Mouse (Mus musculus) CH12.LX (cell line): ENCODE data around the gene Arhgap35. TPM values are rescaled to one million over a fixed set of nuclear protein-coding genes. Genes with fewer than 3 reads are reported as not detected.

Source experiments
- DNase-seq: peaks from one replicate; pipeline ENCODE4 v3.0.0-alpha.2; 2013; ENCODE audit errors: extremely low read depth
- H3K27ac ChIP-seq: 2 replicates; pipeline ENCODE4 v1.5.1; 2012; ENCODE audit warnings: low read depth, mild to moderate bottlenecking, control low read depth, moderate library complexity; ENCODE audit not compliant: insufficient read depth
- H3K27me3 ChIP-seq: replicated peaks from 2 replicates; pipeline ENCODE3; 2012; ENCODE audit warnings: inconsistent platforms
- H3K36me3 ChIP-seq, 2 experiments: replicated peaks in 1 of 2; 2 replicates each; pipeline versions ENCODE3 to v1.6.1; 2012; ENCODE audit warnings: inconsistent platforms in 1 of 2, low read length in 1 of 2, mild to moderate bottlenecking in 1 of 2, mixed read lengths in 1 of 2, moderate library complexity in 1 of 2; ENCODE audit not compliant: control insufficient read depth in 1 of 2, insufficient read depth in 1 of 2
- H3K4me1 ChIP-seq, 2 experiments: 2 replicates each; pipeline ENCODE4 v1.6.1; 2012; ENCODE audit warnings: inconsistent platforms in 1 of 2, moderate library complexity in 1 of 2; ENCODE audit not compliant: insufficient read depth in 2 of 2, control insufficient read depth in 1 of 2
- H3K4me2 ChIP-seq: 2 replicates; pipeline ENCODE4 v1.6.1; 2012; ENCODE audit warnings: low read depth, mild to moderate bottlenecking, control low read depth; ENCODE audit not compliant: poor library complexity, insufficient read depth, severe bottlenecking
- H3K4me3 ChIP-seq, 3 experiments: fragments of 150-350 bp in 1 of 3; sonication (generic) in 1 of 3; replicated peaks in 1 of 3; 2 replicates each; pipeline versions ENCODE3 to v1.5.1; 2011 to 2012; ENCODE audit warnings: low read depth in 2 of 3, low read length in 2 of 3, mild to moderate bottlenecking in 2 of 3, moderate library complexity in 2 of 3, control low read depth in 1 of 3, improper control_type of control experiment in 1 of 3, inconsistent platforms in 1 of 3, mixed read lengths in 1 of 3; ENCODE audit not compliant: poor library complexity in 1 of 3
- H3K79me2 ChIP-seq: replicated peaks from 2 replicates; pipeline ENCODE4 v1.6.1; 2012; ENCODE audit warnings: mild to moderate bottlenecking, moderate library complexity; ENCODE audit not compliant: control insufficient read depth, poor library complexity, insufficient read depth, severe bottlenecking; ENCODE audit errors: extremely low read depth
- H3K9ac ChIP-seq: 2 replicates; pipeline ENCODE4 v1.6.1; 2012; ENCODE audit warnings: low read depth, mild to moderate bottlenecking, control low read depth, moderate library complexity; ENCODE audit not compliant: insufficient read depth
- H3K9me3 ChIP-seq: replicated peaks from 2 replicates; pipeline ENCODE3; 2012; ENCODE audit warnings: low read length, inconsistent platforms, mixed read lengths
- CHD2 ChIP-seq: IDR thresholded peaks from 2 replicates; pipeline ENCODE4 v1.6.1; 2011; ENCODE audit warnings: low read length, improper control_type of control experiment
- CTCF ChIP-seq, 2 experiments: IDR thresholded peaks in 1 of 2; conservative IDR thresholded peaks in 1 of 2; 2 replicates each; pipeline ENCODE4 v1.5.1; 2011 to 2012; ENCODE audit warnings: low read depth in 2 of 2, low read length in 2 of 2, improper control_type of control experiment in 1 of 2, inconsistent platforms in 1 of 2, mild to moderate bottlenecking in 1 of 2, moderate library complexity in 1 of 2
- E2F4 ChIP-seq: IDR thresholded peaks from 2 replicates; pipeline ENCODE4 v1.6.1; 2011; ENCODE audit warnings: low read depth, low read length, improper control_type of control experiment; ENCODE audit not compliant: insufficient replicate concordance
- HCFC1 ChIP-seq: IDR thresholded peaks from 2 replicates; pipeline ENCODE4 v1.6.1; 2012; ENCODE audit warnings: low read depth, mild to moderate bottlenecking, inconsistent platforms, low read length, improper control_type of control experiment
- JUN ChIP-seq: IDR thresholded peaks from 2 replicates; pipeline ENCODE4 v1.6.1; 2011; ENCODE audit warnings: low read depth, mild to moderate bottlenecking, low read length, improper control_type of control experiment, moderate library complexity; ENCODE audit not compliant: insufficient read depth
- JUND ChIP-seq: conservative IDR thresholded peaks from 2 replicates; pipeline ENCODE4 v1.6.1; 2011; ENCODE audit warnings: low read depth, low read length, improper control_type of control experiment
- KAT2A ChIP-seq: IDR thresholded peaks from 2 replicates; pipeline ENCODE4 v1.6.1; 2012; ENCODE audit warnings: low read length, improper control_type of control experiment, inconsistent platforms; ENCODE audit not compliant: insufficient replicate concordance
- MAX ChIP-seq: IDR thresholded peaks from 2 replicates; pipeline ENCODE4 v1.6.1; 2011; ENCODE audit warnings: low read length, improper control_type of control experiment
- MAZ ChIP-seq: IDR thresholded peaks from 2 replicates; pipeline ENCODE4 v1.6.1; 2012; ENCODE audit warnings: low read depth, mild to moderate bottlenecking, inconsistent platforms, low read length, improper control_type of control experiment, moderate library complexity
- MEF2A ChIP-seq: IDR thresholded peaks from 2 replicates; pipeline ENCODE4 v1.6.1; 2014; ENCODE audit warnings: low read depth, mild to moderate bottlenecking, inconsistent platforms, low read length, improper control_type of control experiment, borderline replicate concordance
- MYC ChIP-seq: IDR thresholded peaks from 2 replicates; pipeline ENCODE4 v1.6.1; 2011; ENCODE audit warnings: low read depth, mild to moderate bottlenecking, improper control_type of control experiment, low read length
- NELFE ChIP-seq: IDR thresholded peaks from 2 replicates; pipeline ENCODE4 v1.6.1; 2011; ENCODE audit warnings: low read depth, low read length, improper control_type of control experiment
- NRF1 ChIP-seq: IDR thresholded peaks from 2 replicates; pipeline ENCODE4 v1.6.1; 2014; ENCODE audit warnings: low read depth, mild to moderate bottlenecking, inconsistent platforms, low read length, improper control_type of control experiment, moderate library complexity
- POLR2A ChIP-seq: IDR thresholded peaks from 2 replicates; pipeline ENCODE4 v1.6.1; 2011; ENCODE audit warnings: low read depth, mild to moderate bottlenecking, improper control_type of control experiment, low read length
- POLR2AphosphoS2 ChIP-seq: IDR thresholded peaks from 2 replicates; pipeline ENCODE4 v1.6.1; 2011; ENCODE audit warnings: low read depth, low read length, improper control_type of control experiment
- RCOR1 ChIP-seq: conservative IDR thresholded peaks from 2 replicates; pipeline ENCODE4 v1.6.1; 2012; ENCODE audit warnings: low read depth, mild to moderate bottlenecking, inconsistent platforms, low read length, improper control_type of control experiment
- SIN3A ChIP-seq: IDR thresholded peaks from 2 replicates; pipeline ENCODE4 v1.6.1; 2012; ENCODE audit warnings: low read length, improper control_type of control experiment, inconsistent platforms
- SMC3 ChIP-seq: IDR thresholded peaks from 2 replicates; pipeline ENCODE4 v1.6.1; 2011; ENCODE audit warnings: low read depth, low read length, improper control_type of control experiment
- TBP ChIP-seq: conservative IDR thresholded peaks from 2 replicates; pipeline ENCODE4 v1.6.1; 2011; ENCODE audit warnings: low read depth, low read length, improper control_type of control experiment
- TCF12 ChIP-seq: IDR thresholded peaks from 2 replicates; pipeline ENCODE4 v1.6.1; 2014; ENCODE audit warnings: low read depth, mild to moderate bottlenecking, inconsistent platforms, low read length, improper control_type of control experiment
- UBTF ChIP-seq: IDR thresholded peaks from 2 replicates; pipeline ENCODE4 v1.6.1; 2012; ENCODE audit warnings: low read depth, mild to moderate bottlenecking, inconsistent platforms, low read length, improper control_type of control experiment, moderate library complexity
- USF1 ChIP-seq: IDR thresholded peaks from 2 replicates; pipeline ENCODE4 v1.6.1; 2014; ENCODE audit warnings: low read depth, mild to moderate bottlenecking, inconsistent platforms, low read length, improper control_type of control experiment
- USF2 ChIP-seq: conservative IDR thresholded peaks from 2 replicates; pipeline ENCODE4 v1.6.1; 2011; ENCODE audit warnings: low read depth, low read length, improper control_type of control experiment
- ZC3H11A ChIP-seq: IDR thresholded peaks from 2 replicates; pipeline ENCODE4 v1.6.1; 2012; ENCODE audit warnings: low read depth, mild to moderate bottlenecking, inconsistent platforms, low read length, improper control_type of control experiment
- ZMIZ1 ChIP-seq: IDR thresholded peaks from 2 replicates; pipeline ENCODE4 v1.6.1; 2012; ENCODE audit warnings: low read depth, mild to moderate bottlenecking, inconsistent platforms, low read length, improper control_type of control experiment
- ZNF384 ChIP-seq: IDR thresholded peaks from 2 replicates; pipeline ENCODE4 v1.6.1; 2012; ENCODE audit warnings: low read depth, low read length, improper control_type of control experiment, inconsistent platforms
- dilution Hi-C: fragments of 300-500 bp; cut with MboI; formaldehyde crosslinking; loops from 2 replicates; pipeline ENCODE4 v1.14.3; 2020; ENCODE audit warnings: low sequenced_read_pairs; ENCODE audit not compliant: extremely low pct_unique_long_range_greater_than_20kb, extremely low pct_ligation_motif_present
- in situ Hi-C: fragments of 300-500 bp; cut with MboI; formaldehyde crosslinking; loops from 3 replicates; pipeline ENCODE4 v1.14.3; 2019; ENCODE audit warnings: low sequenced_read_pairs, low pct_ligation_motif_present, low pct_unique_long_range_greater_than_20kb, mixed read lengths
- polyA plus RNA-seq: library from polyadenylated mRNA; unstranded; fragments of >175 nt; gene quantifications from 2 replicates; pipeline ENCODE4 v1.2.1, GENCODE M21; 2012; ENCODE audit warnings: low read depth; ENCODE audit not compliant: insufficient read length
- total RNA-seq, 2 experiments: library from RNA; depleted of rRNA; stranded (reverse); fragments of 300-350 nt in 1 of 2; fragments of >200 nt in 1 of 2; gene quantifications; 2 replicates each; pipeline ENCODE4 v1.2.3; 2012 to 2014

Arhgap35 gene
- total and polyA plus RNA-seq, 3 experiments, result 3.0 to 7.2 (median 5.3) TPM

DNA sequence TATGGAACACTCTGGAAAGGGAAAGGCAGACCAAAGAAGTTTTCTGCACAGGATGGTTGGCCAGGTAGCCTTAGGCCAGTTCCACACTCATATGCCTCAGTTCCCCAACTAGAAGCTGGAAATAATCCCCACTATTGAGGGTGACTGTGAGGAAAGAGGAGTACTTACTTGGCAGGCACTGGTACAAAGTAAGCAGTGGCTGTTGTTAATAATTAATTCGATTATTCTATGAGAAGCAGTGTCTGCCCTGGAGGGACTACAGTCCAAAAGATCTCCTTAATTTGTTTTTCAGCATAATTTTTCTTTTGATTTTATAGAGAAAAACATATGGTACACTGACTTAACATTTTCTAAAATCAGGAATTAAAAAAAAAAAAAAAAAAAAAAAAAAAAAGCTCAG is 10.7 kb downstream of the Arhgap35 start:
- DNase-seq, result no peak
- Histone ChIP-seq H3K27ac (no peak overlapping the region), H3K4me1 (peaks cover 0 to 11% of the 10 kb centered on the region in 2 experiments; a peak in 1 of 4 replicates), H3K36me3 (peaks cover 0 to 35% of the 10 kb centered on the region in 2 experiments), H3K27me3 (no peaks in the 10 kb centered on the region), H3K9ac (no peak overlapping the region), H3K9me3 (no peaks in the 10 kb centered on the region), H3K79me2 (peaks cover 32% of the 10 kb centered on the region), H3K4me2 (no peak overlapping the region), H3K4me3 (no peak overlapping the region)
- dilution Hi-C loops (no loop called here), in situ Hi-C loops (no loop called here)
- TF ChIP-seq E2F4 (no peak), ZC3H11A (no peak), CHD2 (no peak), MEF2A (no peak), POLR2A (no peak), MAZ (no peak), MYC (no peak), KAT2A (no peak), TCF12 (no peak), USF2 (no peak), SMC3 (no peak), CTCF (conservative IDR thresholded peaks at IDR 0.05 in 1 of 2, IDR thresholded peaks at IDR 0.05 in 1 of 2; ENCODE audit: low read depth in 2 of 2, low read length in 2 of 2) (no peak)

- Histone ChIP-seq H3K36me3 (peaks cover 0 to 30% of the 10 kb centered on the region in 2 experiments), H3K27me3 (no peaks in the 10 kb centered on the region), H3K27ac (no peak overlapping the region), H3K4me1 (peaks cover 0 to 12% of the 10 kb centered on the region in 2 experiments; a peak in 1 of 4 replicates), H3K4me2 (no peak overlapping the region), H3K9me3 (no peaks in the 10 kb centered on the region), H3K79me2 (peaks cover 28% of the 10 kb centered on the region), H3K4me3 (no peak overlapping the region), H3K9ac (no peak overlapping the region)
- dilution Hi-C loops (no loop called here), in situ Hi-C loops (no loop called here)
- DNase-seq, result no peak
- TF ChIP-seq POLR2A (no peak), JUN (no peak), MAX (no peak), NRF1 (no peak), UBTF (no peak), POLR2AphosphoS2 (no peak), MAZ (no peak), ZMIZ1 (no peak), JUND (no peak), HCFC1 (no peak), NELFE (no peak), RCOR1 (no peak), TCF12 (no peak), ZNF384 (no peak), SIN3A (no peak), CTCF (conservative IDR thresholded peaks at IDR 0.05 in 1 of 2, IDR thresholded peaks at IDR 0.05 in 1 of 2; ENCODE audit: low read depth in 2 of 2, low read length in 2 of 2) (no peak), TBP (no peak), USF1 (no peak)
Observed at GRCm38 (mm10) chr7:16601683-16602102, 13.1 kb downstream of the Arhgap35 start.
